Mouse (Mus musculus) liver, embryonic 15.5 days (tissue): ENCODE measurements around the gene Gm11444. TPM values are rescaled to one million over a fixed set of nuclear protein-coding genes. Genes with fewer than 3 reads are reported as not detected.

Source experiments
- ATAC-seq: fragments of 200-750 bp; cut with Nextera tagmentation; 2 replicates; pipeline ENCODE4 v1.8.0; 2017; ENCODE audit warnings: moderate number of reproducible peaks, mild to moderate bottlenecking, moderate library complexity; ENCODE audit not compliant: insufficient read depth
- H3K27ac ChIP-seq: fragments of 300-500 bp; sonication (generic); replicated peaks from 2 replicates; pipeline ENCODE4 v1.5.1; 2015; ENCODE audit warnings: mild to moderate bottlenecking, inconsistent platforms
- H3K27me3 ChIP-seq: fragments of 300-500 bp; sonication (generic); 2 replicates; pipeline ENCODE4 v1.6.1; 2015; ENCODE audit warnings: mild to moderate bottlenecking, inconsistent platforms
- H3K36me3 ChIP-seq: fragments of 300-500 bp; sonication (generic); replicated peaks from 2 replicates; pipeline ENCODE4 v1.6.1; 2015; ENCODE audit warnings: moderate library complexity, mild to moderate bottlenecking, inconsistent platforms
- H3K4me1 ChIP-seq: fragments of 300-500 bp; sonication (generic); replicated peaks from 2 replicates; pipeline ENCODE4 v1.6.1; 2015; ENCODE audit warnings: inconsistent platforms
- H3K4me2 ChIP-seq: fragments of 300-500 bp; sonication (generic); 2 replicates; pipeline ENCODE4 v1.6.1; 2015; ENCODE audit warnings: moderate library complexity, mild to moderate bottlenecking, inconsistent platforms
- H3K4me3 ChIP-seq: fragments of 300-500 bp; sonication (generic); replicated peaks from 2 replicates; pipeline ENCODE4 v1.5.1; 2015; ENCODE audit warnings: mild to moderate bottlenecking, inconsistent platforms
- H3K9ac ChIP-seq: fragments of 300-500 bp; sonication (generic); 2 replicates; pipeline ENCODE4 v1.6.1; 2015; ENCODE audit warnings: moderate library complexity, mild to moderate bottlenecking, inconsistent platforms
- H3K9me3 ChIP-seq: fragments of 300-500 bp; sonication (generic); replicated peaks from 2 replicates; pipeline ENCODE4 v1.6.1; 2016; ENCODE audit warnings: inconsistent platforms
- WGBS: fragments of 180-500 bp; shearing (Covaris S2); methylation state at CpG from one replicate; pipeline ENCODE4 v1.1.7; 2015; ENCODE audit warnings: mixed read lengths; ENCODE audit not compliant: insufficient replicate concordance; 5-methylcytosine and 5-hydroxymethylcytosine counted together
- polyA plus RNA-seq: library from polyadenylated mRNA; unstranded; fragments of >200 nt; fragmentation: Nextera tagmentation; extraction: Ambion mirVana; gene quantifications from 2 replicates; pipeline ENCODE4 v1.2.1, GENCODE M21; 2015

The Gm11444 gene
- polyA plus RNA-seq, 1 experiment from 2014 or later: not detected

- Histone ChIP-seq H3K36me3 (no peaks in the 10 kb centered on the region), H3K4me3 (no peak overlapping the region), H3K9ac (no peak overlapping the region), H3K27me3 (peaks cover 99% of the 10 kb centered on the region), H3K9me3 (no peaks in the 10 kb centered on the region), H3K4me2 (no peak overlapping the region), H3K4me1 (peaks cover 43% of the 10 kb centered on the region), H3K27ac (no peak overlapping the region)
- no peak for ATAC-seq
- 70% methylated on average over 10 of the region's 10 CpGs for WGBS
Measured at GRCm38 (mm10) chr11:85825031-85825430, 25.1 kb downstream of the Gm11444 start.

- peaks cover 31% of the 10 kb centered on the region for H3K4me1 ChIP-seq
- WGBS: 67% methylated on average over 4 of the region's 4 CpGs
- no peak overlapping the region for H3K4me3 ChIP-seq
- H3K36me3 ChIP-seq: no peaks in the 10 kb centered on the region
- H3K9me3 ChIP-seq: no peaks in the 10 kb centered on the region
- peaks cover 98% of the 10 kb centered on the region for H3K27me3 ChIP-seq
- no peak overlapping the region for H3K4me2 ChIP-seq
- H3K9ac ChIP-seq: no peak overlapping the region
- no peak overlapping the region for H3K27ac ChIP-seq
- no peak for ATAC-seq
Measured at GRCm38 (mm10) chr11:85823794-85824193, 26.3 kb downstream of the Gm11444 start.

- ATAC-seq: peak; percentile 38; the same call in 1 of the 2 replicates
- WGBS: 6% methylated on average over 6 of the region's 6 CpGs
- H3K9ac ChIP-seq: no peak overlapping the region
- H3K9me3 ChIP-seq: no peaks in the 10 kb centered on the region
- no peak overlapping the region; the same call in 1 of the 2 replicates for H3K4me2 ChIP-seq
- H3K4me3 ChIP-seq: no peak overlapping the region
- H3K4me1 ChIP-seq: peaks cover 35% of the 10 kb centered on the region
- no peaks in the 10 kb centered on the region for H3K36me3 ChIP-seq
- no peak overlapping the region for H3K27ac ChIP-seq
- peaks cover 98% of the 10 kb centered on the region for H3K27me3 ChIP-seq
Measured at GRCm38 (mm10) chr11:85823181-85823580, 27.0 kb downstream of the Gm11444 start.

- Histone ChIP-seq H3K4me3 (no peak overlapping the region), H3K9me3 (no peaks in the 10 kb centered on the region), H3K4me1 (peaks cover 26% of the 10 kb centered on the region), H3K4me2 (no peak overlapping the region), H3K27ac (0 out of 2 replicates have a peak overlapping the region, but pooled peaks have one; percentile 14), H3K27me3 (peaks cover 92% of the 10 kb centered on the region), H3K9ac (no peak overlapping the region), H3K36me3 (no peaks in the 10 kb centered on the region)
- WGBS: 73% methylated on average over 9 of the region's 9 CpGs
- no peak for ATAC-seq
Measured at GRCm38 (mm10) chr11:85821659-85822058, 28.5 kb downstream of the Gm11444 start.

- Histone ChIP-seq H3K4me3 (no peak overlapping the region), H3K9me3 (no peaks in the 10 kb centered on the region), H3K27me3 (peaks cover 87% of the 10 kb centered on the region), H3K4me2 (no peak overlapping the region), H3K27ac (0 out of 2 replicates have a peak overlapping the region, but pooled peaks have one; percentile 14), H3K4me1 (peaks cover 26% of the 10 kb centered on the region), H3K36me3 (no peaks in the 10 kb centered on the region), H3K9ac (no peak overlapping the region)
- ATAC-seq: no peak
- 73% methylated on average over 3 of the region's 3 CpGs for WGBS
Measured at GRCm38 (mm10) chr11:85820959-85821358, 29.2 kb downstream of the Gm11444 start.

GRCm38 (mm10) chr11:85818401-85818800 is 31.7 kb downstream of the Gm11444 start:
- H3K9me3 ChIP-seq: no peaks in the 10 kb centered on the region
- no peak for ATAC-seq

GRCm38 (mm10) chr11:85816471-85816870 is 33.7 kb downstream of the Gm11444 start:
- WGBS: 79% methylated on average over 5 of the region's 5 CpGs
- no peak for ATAC-seq
- H3K9ac ChIP-seq: no peak overlapping the region
- no peak overlapping the region for H3K4me3 ChIP-seq
- no peak overlapping the region for H3K4me2 ChIP-seq
- peaks cover 23% of the 10 kb centered on the region for H3K4me1 ChIP-seq
- H3K36me3 ChIP-seq: no peaks in the 10 kb centered on the region
- no peak overlapping the region for H3K27ac ChIP-seq
- no peaks in the 10 kb centered on the region for H3K9me3 ChIP-seq
- peaks cover 62% of the 10 kb centered on the region for H3K27me3 ChIP-seq

More at GRCm38 (mm10) chr11:85818401-85818800, 31.7 kb downstream of the Gm11444 start:
- 52% methylated on average over 3 of the region's 3 CpGs for WGBS
- Histone ChIP-seq H3K9ac (no peak overlapping the region), H3K4me1 (peaks cover 28% of the 10 kb centered on the region), H3K27ac (no peak overlapping the region), H3K27me3 (peaks cover 81% of the 10 kb centered on the region), H3K4me2 (no peak overlapping the region), H3K4me3 (no peak overlapping the region), H3K36me3 (no peaks in the 10 kb centered on the region)

- WGBS: 65% methylated on average over 4 of the region's 4 CpGs
- H3K27me3 ChIP-seq: peaks cover 56% of the 10 kb centered on the region
- ATAC-seq: no peak
- no peak overlapping the region for H3K9ac ChIP-seq
- peaks cover 30% of the 10 kb centered on the region for H3K4me1 ChIP-seq
- 0 out of 2 replicates have a peak, but pooled peaks cover 4% of the 10 kb centered on the region for H3K36me3 ChIP-seq
- no peak overlapping the region for H3K4me2 ChIP-seq
- no peak overlapping the region for H3K27ac ChIP-seq
- no peaks in the 10 kb centered on the region for H3K9me3 ChIP-seq
- H3K4me3 ChIP-seq: no peak overlapping the region
Measured at GRCm38 (mm10) chr11:85814678-85815077, 35.5 kb downstream of the Gm11444 start.

- peaks cover 24% of the 10 kb centered on the region; the same call in 1 of the 2 replicates for H3K4me1 ChIP-seq
- ATAC-seq: no peak
- 64% methylated on average over 12 of the region's 12 CpGs for WGBS
- H3K4me3 ChIP-seq: no peak overlapping the region
- H3K4me2 ChIP-seq: no peak overlapping the region
- 0 out of 2 replicates have a peak, but pooled peaks cover 4% of the 10 kb centered on the region for H3K36me3 ChIP-seq
- H3K27ac ChIP-seq: peak overlapping the region; percentile 12; the same call in 1 of the 2 replicates
- peaks cover 33% of the 10 kb centered on the region for H3K27me3 ChIP-seq
- H3K9me3 ChIP-seq: no peaks in the 10 kb centered on the region
- no peak overlapping the region for H3K9ac ChIP-seq
Measured at GRCm38 (mm10) chr11:85812201-85812966, 37.7 kb downstream of the Gm11444 start.

- no peak overlapping the region for H3K27ac ChIP-seq
- peaks cover 24% of the 10 kb centered on the region; the same call in 1 of the 2 replicates for H3K4me1 ChIP-seq
- H3K4me2 ChIP-seq: no peak overlapping the region
- H3K9ac ChIP-seq: no peak overlapping the region
- ATAC-seq: no peak
- no peaks in the 10 kb centered on the region for H3K9me3 ChIP-seq
- 71% methylated on average over 5 of the region's 5 CpGs for WGBS
- 0 out of 2 replicates have a peak, but pooled peaks cover 4% of the 10 kb centered on the region for H3K36me3 ChIP-seq
- peaks cover 32% of the 10 kb centered on the region; the same call in 1 of the 2 replicates for H3K27me3 ChIP-seq
- H3K4me3 ChIP-seq: no peak overlapping the region
Measured at GRCm38 (mm10) chr11:85811676-85812075, 38.5 kb downstream of the Gm11444 start.

- Histone ChIP-seq H3K9ac (no peak overlapping the region), H3K4me3 (no peak overlapping the region), H3K27ac (no peak overlapping the region), H3K4me1 (peaks cover 25% of the 10 kb centered on the region), H3K9me3 (no peaks in the 10 kb centered on the region), H3K36me3 (0 out of 2 replicates have a peak, but pooled peaks cover 4% of the 10 kb centered on the region), H3K4me2 (no peak overlapping the region), H3K27me3 (peaks cover 32% of the 10 kb centered on the region; the same call in 1 of the 2 replicates)
- 0 out of 2 replicates have a peak, but pooled peaks have one; percentile 44 for ATAC-seq
- WGBS: 38% methylated on average over 4 of the region's 4 CpGs
Measured at GRCm38 (mm10) chr11:85811229-85811628, 38.9 kb downstream of the Gm11444 start.
